Mouse (Mus musculus) liver (tissue): Measurements from ENCODE around the gene Ncf1.

Source experiments
- DNase-seq: peaks from one replicate; pipeline ENCODE4 v3.0.0-alpha.2; 2020; ENCODE audit warnings: mixed read lengths

Gene Ncf1

GRCm38 (mm10) chr5:134193664-134194063 is 35.8 kb downstream of the Ncf1 start:
- DNase-seq: no peak

GRCm38 (mm10) chr5:134188571-134188970 is 40.9 kb downstream of the Ncf1 start:
- DNase-seq: peak; percentile 13

GRCm38 (mm10) chr5:134186961-134187731 is 42.3 kb downstream of the Ncf1 start:
- peak; percentile 71 for DNase-seq

- DNase-seq: no peak
Observed at GRCm38 (mm10) chr5:134186059-134186458, 43.4 kb downstream of the Ncf1 start.

- peak; percentile 99 for DNase-seq
Observed at GRCm38 (mm10) chr5:134183880-134184808, 45.3 kb downstream of the Ncf1 start, which contains the start of gene Gtf2ird2. Gene Gtf2ird2 (plus strand): TSS chr5:134184019.

GRCm38 (mm10) chr5:134183162-134183561 is 46.3 kb downstream of the Ncf1 start:
- no peak for DNase-seq

GRCm38 (mm10) chr5:134182735-134183134 is 46.7 kb downstream of the Ncf1 start:
- DNase-seq: no peak

- DNase-seq: no peak
Observed at GRCm38 (mm10) chr5:134182172-134182571, 47.3 kb downstream of the Ncf1 start.

GRCm38 (mm10) chr5:134179871-134180270 is 49.6 kb downstream of the Ncf1 start:
- DNase-seq: peak; percentile 78

- DNase-seq: no peak
Observed at GRCm38 (mm10) chr5:134178536-134178935, 50.9 kb downstream of the Ncf1 start.

GRCm38 (mm10) chr5:134176169-134176881 is 53.1 kb downstream of the Ncf1 start, which contains the start of gene Rcc1l:
Gene Rcc1l (minus strand): TSS chr5:134176774.
- peak; percentile 84 for DNase-seq

- DNase-seq: no peak
Observed at GRCm38 (mm10) chr5:134175696-134176095, 53.7 kb downstream of the Ncf1 start.

GRCm38 (mm10) chr5:134173206-134173605 is 56.2 kb downstream of the Ncf1 start:
- peak; percentile 56 for DNase-seq

- no peak for DNase-seq
Observed at GRCm38 (mm10) chr5:134170167-134170566, 59.3 kb downstream of the Ncf1 start.
